Mouse (Mus musculus): Measurements from ENCODE around the gene Parvg.

DNA sequence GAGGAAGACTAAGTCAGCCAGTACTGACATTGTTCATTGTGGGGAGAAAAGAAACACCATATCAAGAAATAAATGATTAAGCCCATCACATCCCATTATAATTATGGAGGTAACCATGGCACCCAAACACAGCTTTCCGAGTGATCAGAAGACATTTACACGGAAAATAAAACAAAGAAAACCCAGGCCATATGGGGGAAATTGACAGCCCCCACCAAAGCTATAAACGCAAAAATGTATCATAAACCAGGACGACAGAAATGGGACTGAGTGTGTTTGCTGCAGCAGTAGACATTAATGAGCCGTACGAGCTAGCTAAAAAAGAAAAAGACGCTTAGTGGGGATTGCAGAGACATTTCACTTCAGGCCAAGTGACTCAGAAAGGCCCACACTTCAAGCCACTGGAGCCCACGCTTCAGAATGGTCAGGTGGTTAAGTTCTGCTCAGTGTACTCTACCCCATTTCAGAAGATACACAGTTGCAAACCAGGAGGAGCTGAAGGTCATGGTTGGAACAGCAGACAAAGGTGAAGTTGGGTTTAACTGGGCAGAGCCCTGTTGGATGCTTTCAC is 62.3 kb downstream of the Parvg start:
- TF ChIP-seq POLR2A (IDR thresholded peaks at IDR 0.05; ENCODE audit: control insufficient read depth, low read depth, low read length) (no peak), CTCF (IDR thresholded peaks at IDR 0.05; ENCODE audit: control insufficient read depth, insufficient read depth, insufficient replicate concordance, low read depth, low read length) (no peak)

Measured in testis, adult 2 months (tissue).